Mouse (Mus musculus): ENCODE data around the gene Mip.
"Not testable (repeated sequence)": the region's sequence is repeated elsewhere in the genome, so short reads cannot be mapped to it uniquely, and the experiment has no call there.

Gene Mip

GRCm38 (mm10) chr10:128211390-128212108, 14.1 kb upstream of the Mip start, which contains the start of gene Spryd4:
Spryd4 (minus strand) TSS chr10:128211807.
- peak; percentile 98 for DNase-seq (ENCODE audit: low spot score)

- DNase-seq (ENCODE audit: low spot score) = no peak
Observed at GRCm38 (mm10) chr10:128212148-128212547, 13.5 kb upstream of the Mip start.

GRCm38 (mm10) chr10:128212871-128213323, 12.7 kb upstream of the Mip start:
- peak; percentile 82 for DNase-seq (ENCODE audit: low spot score)

- DNase-seq (ENCODE audit: low spot score) = not testable (repeated sequence)
Observed at GRCm38 (mm10) chr10:128214112-128214511, 11.5 kb upstream of the Mip start.

DNA sequence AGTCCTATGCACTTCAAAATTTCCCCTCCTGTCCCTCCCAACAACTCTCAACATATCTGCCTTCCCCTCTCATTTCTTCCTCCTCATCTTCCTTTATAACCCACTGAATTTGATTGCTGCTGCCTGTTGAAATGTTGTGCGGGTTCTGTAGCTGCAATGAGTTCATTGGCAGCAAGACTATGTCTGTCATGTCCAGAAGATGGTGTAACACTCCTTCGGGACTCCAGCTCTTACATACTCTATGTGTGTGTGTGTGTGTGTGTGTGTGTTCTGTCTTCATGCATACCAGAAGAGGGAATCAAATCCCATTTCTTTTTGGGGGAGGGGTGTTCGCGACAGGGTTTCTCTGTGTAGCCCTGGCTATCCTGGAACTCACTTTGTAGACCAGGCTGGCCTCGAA, 10.7 kb upstream of the Mip start:
- DNase-seq (ENCODE audit: low spot score) = no peak

- DNase-seq (ENCODE audit: low spot score) = no peak
Observed at GRCm38 (mm10) chr10:128218387-128219117, 7.1 kb upstream of the Mip start.

GRCm38 (mm10) chr10:128221533-128222286, 3.9 kb upstream of the Mip start:
- DNase-seq (ENCODE audit: low spot score) = peak; percentile 39

DNA sequence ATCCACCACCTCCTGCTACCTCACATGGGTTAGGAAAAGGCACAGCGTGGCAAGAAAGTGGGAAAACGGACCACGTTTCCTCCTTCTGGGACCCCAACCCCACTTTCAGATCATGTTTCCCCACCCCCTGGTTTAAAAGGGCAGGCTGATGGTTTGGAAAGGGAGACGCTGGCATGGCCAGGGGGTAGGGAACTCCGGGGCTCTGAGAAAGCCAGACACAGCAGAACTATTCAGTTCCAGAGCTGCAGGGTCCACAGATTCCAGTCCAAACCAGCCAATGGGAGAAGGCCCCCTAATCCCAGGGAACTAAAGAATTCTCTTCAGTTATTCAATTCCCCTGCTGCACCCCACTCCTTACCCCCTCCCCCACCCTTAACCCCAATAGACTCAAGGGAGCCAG, 574 bp upstream of the Mip start:
- no peak for DNase-seq (ENCODE audit: low spot score)

DNA sequence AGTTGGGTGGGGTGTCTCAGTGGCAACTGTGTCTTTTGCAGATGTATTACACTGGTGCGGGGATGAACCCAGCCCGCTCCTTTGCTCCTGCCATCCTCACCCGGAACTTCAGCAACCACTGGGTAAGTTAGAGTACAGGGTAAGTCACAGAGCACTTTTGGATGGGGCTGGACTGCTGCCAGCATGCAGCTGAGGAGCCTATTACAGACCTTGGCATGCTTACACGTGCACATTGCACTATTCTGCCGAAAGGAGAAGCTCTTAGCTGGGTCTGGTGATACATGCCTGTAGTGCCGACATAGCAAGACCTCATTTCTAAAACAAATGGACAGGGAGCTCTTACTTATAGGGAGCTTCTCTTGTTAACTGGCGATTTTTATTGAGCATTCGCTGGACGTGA, 2.0 kb downstream of the Mip start:
- DNase-seq (ENCODE audit: low spot score) = no peak

DNA sequence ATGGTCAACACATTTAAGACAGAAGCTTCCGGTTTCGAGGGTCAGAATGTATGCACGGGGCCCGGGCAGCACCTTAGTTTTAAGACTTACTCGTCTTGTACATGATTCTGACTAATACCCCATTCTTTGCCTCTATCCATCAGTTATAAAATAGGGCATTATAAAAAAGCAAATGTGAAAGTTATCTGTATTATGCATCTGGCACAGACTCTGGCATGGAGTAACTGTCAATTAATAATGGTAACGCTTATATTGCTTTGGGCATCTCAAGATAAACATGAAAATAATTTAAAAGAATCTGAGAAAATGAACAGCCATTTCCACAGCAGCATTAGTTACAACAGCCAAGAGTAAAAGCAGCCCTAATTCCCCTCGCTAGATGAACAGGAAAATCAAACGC, 2.4 kb downstream of the Mip start:
- no peak for DNase-seq (ENCODE audit: low spot score)

DNA sequence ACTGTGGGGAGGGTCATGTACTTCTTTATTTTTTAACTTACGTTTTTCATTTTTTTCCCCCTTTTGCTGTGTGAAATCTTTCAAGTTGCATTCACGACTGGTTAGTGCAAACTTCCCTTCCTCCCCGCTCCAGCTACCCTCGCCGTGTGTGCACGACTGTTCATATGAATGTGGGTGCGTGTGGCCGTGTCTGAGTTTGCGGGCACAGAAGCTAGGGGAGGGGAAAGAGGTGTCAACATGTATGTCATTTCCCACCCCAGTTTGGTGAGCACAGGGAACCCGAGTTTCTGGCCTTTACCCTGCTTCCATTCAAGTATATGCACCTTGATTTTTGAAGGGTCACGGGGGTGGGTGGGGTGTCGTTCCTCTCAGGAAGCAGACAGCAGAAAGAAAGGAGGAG, 4.9 kb downstream of the Mip start:
- no peak for DNase-seq (ENCODE audit: low spot score)

GRCm38 (mm10) chr10:128231146-128231545, 5.5 kb downstream of the Mip start:
- DNase-seq (ENCODE audit: low spot score) = no peak

DNA sequence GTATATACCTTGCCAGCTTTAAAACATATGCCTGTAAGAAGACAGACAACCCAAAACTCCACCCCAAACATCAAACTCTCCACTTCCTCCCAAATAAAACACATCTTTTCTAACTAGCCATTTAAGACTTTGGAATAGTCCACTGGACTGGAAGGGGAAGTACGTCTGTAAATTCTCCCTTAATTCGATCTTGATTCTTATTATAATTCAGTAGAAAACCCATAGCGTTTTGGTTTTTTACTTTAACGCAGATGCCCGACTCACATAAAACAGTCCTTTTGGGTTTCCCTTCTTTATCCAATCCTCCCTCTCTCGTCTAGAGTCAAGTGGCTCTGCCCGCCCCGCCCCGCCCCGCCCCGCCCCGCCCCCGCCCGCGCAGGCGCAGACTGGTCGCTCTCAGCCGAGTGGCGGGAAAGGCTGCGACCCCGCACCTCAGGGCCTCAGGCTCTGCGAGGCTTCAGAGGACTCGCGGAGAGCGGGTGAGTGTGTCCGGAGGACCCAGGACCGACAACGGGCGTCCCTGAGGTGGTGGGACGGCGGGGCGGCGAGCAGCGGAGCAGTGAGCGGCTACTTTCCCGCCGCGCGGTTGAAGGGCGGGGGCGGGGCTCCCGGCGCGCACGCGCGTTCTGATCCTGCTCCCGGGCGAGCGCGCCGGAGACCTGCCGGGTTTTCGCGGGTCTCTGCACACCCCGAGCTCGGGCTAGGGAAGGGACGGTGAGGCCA, 6.2 kb downstream of the Mip start, which contains the start of gene Timeless:
Timeless (plus strand) TSS at position 369 of the 723 bp plus-strand sequence.
- peak; percentile 79 for DNase-seq (ENCODE audit: low spot score)

GRCm38 (mm10) chr10:128232420-128232985, 6.9 kb downstream of the Mip start:
- DNase-seq (ENCODE audit: low spot score) = peak; percentile 92

- peak; percentile 19 for DNase-seq (ENCODE audit: low spot score)
Observed at GRCm38 (mm10) chr10:128236321-128236720, 10.7 kb downstream of the Mip start.

- no peak for DNase-seq (ENCODE audit: low spot score)
Observed at GRCm38 (mm10) chr10:128237807-128238480, 12.3 kb downstream of the Mip start.

DNA sequence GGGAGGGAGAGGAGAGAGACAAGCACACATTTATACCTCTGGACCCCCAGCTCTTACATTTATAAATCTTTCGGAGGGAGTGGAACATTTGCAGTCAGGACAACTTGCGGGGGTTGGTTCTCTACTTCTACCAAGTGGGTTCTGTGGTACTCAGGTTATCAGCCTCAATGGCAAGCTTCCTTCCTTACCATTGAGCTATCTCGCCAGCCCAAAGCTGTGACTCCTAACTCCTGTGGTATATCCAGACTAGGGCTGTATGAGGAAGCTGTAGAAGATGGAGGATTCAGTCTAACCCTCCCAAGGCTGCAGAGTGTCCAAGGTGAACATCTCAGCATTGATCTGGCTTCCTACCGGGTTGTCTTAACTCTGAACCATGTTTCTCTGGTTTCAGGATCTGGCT, 13.5 kb downstream of the Mip start:
- no peak for DNase-seq (ENCODE audit: low spot score)

DNA sequence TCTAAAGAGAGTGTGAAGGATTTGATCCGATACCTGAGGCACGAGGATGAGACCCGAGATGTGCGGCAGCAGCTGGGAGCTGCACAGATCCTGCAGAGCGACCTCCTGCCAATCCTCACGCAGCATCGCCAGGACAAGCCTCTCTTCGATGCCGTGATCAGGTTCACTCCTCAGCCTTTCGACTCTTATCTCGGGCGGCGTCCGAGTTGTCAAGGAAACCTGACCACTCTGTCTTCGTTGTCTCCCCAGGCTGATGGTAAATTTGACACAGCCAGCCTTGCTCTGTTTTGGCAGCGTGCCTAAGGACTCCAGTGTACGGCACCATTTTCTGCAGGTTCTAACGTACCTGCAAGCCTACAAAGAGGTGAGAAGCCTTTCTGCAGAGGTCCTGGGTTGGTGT, 14.5 kb downstream of the Mip start:
- DNase-seq (ENCODE audit: low spot score) = no peak

DNA sequence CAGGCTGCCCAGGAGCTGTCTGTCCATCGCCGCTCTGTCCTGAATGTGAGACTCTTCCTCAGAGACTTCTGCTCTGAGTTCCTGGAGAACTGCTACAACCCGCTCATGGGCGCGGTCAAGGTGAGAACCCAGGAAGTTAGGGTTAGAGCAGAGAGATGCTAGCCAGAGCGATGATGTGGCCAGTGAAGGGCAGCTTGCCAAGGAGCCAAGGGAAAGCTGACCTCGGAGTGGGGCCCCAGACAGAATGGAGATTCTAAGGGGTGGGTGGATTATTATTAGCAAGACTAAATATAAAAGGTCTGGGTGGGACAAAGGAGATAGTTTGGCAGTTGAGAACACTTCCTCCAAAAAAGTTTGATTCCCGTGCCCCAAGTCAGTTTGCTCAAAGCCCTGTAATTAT, 17.6 kb downstream of the Mip start:
- no peak for DNase-seq (ENCODE audit: low spot score)

DNA sequence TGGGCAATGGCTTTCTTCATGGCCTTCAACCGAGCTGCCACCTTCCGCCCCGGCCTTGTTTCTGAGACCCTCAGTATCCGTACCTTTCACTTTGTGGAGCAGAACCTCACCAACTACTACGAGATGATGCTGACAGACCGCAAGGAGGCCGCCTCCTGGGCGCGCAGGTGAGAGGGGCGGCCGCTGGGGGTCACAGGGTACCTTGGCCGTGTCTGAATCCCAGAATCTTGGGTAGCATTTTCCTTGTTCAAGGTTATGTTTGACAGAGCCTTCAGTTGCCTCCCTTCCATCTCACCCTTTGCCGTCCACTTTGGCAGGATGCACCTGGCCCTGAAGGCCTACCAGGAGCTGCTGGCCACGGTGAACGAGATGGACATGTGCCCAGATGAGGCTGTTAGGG, 18.5 kb downstream of the Mip start:
- no peak for DNase-seq (ENCODE audit: low spot score)
